Mouse (Mus musculus) E14TG2a.4 (cell line): ENCODE measurements around the gene Kcnj12.

Source experiments
- CTCF ChIP-seq: conservative IDR thresholded peaks from 2 replicates; pipeline ENCODE4 v1.5.1; 2014; ENCODE audit warnings: low read length
- NANOG ChIP-seq: IDR thresholded peaks from 2 replicates; pipeline ENCODE4 v1.6.1; 2014; ENCODE audit warnings: borderline replicate concordance, low read length, mixed read lengths

- no peak for TF ChIP-seq CTCF
- TF ChIP-seq NANOG, result no peak
Measured at GRCm38 (mm10) chr11:60977153-60977552, 45.2 kb upstream of the Kcnj12 start.
